Mouse (Mus musculus): Measurements from ENCODE around the gene Loxl3.

Loxl3 gene

GRCm38 (mm10) chr6:83017190-83017589 is 16.8 kb upstream of the Loxl3 start:
- no peak for DNase-seq (ENCODE audit: low read depth, low spot score)

- DNase-seq (ENCODE audit: low read depth, low spot score): no peak
These were observed 14.9 kb upstream of the Loxl3 start for GRCm38 (mm10) chr6:83019044-83019443.

DNA sequence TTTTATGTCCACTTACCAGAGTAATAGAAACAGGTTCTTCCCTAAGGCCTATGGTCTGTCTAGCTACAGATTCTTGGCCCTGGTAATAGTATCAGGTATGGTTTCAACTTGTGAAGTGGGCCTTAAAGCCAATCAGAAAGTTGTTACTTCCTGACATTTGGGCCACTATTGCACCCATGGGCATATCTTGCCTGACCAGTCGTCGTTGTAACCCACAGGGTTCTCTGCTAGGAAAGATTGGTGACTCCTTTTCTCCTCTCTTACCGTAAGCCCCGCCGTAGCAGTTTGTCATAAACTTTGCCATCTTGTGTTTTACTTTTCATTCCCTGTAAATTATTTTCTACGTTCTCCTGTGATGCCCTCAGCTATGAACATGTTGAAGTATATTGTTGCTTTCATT is 13.9 kb upstream of the Loxl3 start:
- DNase-seq (ENCODE audit: low read depth, low spot score): no peak

DNA sequence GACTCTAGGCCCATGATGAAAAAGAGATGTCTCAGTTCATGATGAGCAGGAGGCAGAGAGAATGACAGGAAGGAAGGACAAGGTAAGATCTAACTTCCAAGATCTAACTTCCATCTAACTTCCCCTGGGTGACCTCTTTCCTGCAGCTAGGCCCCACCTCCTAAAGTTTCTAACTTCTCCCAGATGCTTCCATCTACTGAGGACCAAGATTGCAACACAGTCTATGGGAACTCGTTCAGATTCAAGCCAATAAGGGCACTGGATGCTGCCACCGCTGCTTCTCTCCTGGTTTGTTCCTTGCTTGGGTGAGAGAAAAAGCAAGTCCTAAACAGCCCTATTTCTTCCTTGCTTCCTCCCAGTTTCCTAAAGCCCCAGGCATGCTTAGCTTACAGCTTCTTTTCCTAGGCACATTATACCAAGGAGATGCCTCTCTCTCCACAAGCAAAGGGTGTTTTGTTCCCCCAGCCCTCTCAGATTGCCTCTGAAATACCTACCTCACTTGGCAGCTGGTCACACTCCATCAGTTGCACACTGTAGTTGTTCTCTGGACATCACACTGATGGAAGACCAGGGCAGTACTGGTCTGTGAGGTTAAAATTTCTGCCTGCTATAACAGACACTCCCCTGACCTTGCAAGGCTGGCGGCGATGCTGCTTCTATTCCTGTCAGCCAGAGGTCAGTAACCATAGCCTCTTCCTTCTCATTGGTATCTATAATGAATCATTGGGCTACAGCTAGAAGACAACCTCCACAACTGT is 13.0 kb upstream of the Loxl3 start:
- no peak for DNase-seq (ENCODE audit: low read depth, low spot score)

- DNase-seq (ENCODE audit: low read depth, low spot score): no peak
These were observed 11.0 kb upstream of the Loxl3 start for GRCm38 (mm10) chr6:83023008-83023407.

DNA sequence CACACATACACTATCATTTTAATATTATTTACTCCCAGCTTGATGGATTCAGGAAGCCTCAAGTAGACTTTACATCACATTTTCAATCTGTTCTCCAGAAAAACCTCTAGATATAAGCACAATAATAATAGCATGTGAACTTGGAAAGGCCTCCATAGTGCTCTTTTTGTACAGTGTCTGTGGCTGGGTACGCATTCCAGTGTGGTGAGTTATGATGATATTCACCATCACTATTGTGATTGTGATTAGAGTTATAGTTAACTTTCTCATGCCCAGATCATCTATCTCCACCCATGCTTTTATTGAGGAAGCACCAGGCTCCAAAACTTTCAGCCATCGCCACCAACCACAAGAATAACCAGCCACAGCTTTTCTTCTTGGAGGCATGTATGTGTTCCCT is 10.2 kb upstream of the Loxl3 start:
- DNase-seq (ENCODE audit: low read depth, low spot score): no peak

- DNase-seq (ENCODE audit: low read depth, low spot score): no peak
These were observed 9.6 kb upstream of the Loxl3 start for GRCm38 (mm10) chr6:83024421-83024820.

GRCm38 (mm10) chr6:83025221-83025620 is 8.8 kb upstream of the Loxl3 start:
- no peak for DNase-seq (ENCODE audit: low read depth, low spot score)

- DNase-seq (ENCODE audit: low read depth, low spot score): no peak
These were observed 6.7 kb upstream of the Loxl3 start for GRCm38 (mm10) chr6:83027293-83027692.

GRCm38 (mm10) chr6:83027706-83028105 is 6.3 kb upstream of the Loxl3 start:
- DNase-seq (ENCODE audit: low read depth, low spot score): no peak

DNA sequence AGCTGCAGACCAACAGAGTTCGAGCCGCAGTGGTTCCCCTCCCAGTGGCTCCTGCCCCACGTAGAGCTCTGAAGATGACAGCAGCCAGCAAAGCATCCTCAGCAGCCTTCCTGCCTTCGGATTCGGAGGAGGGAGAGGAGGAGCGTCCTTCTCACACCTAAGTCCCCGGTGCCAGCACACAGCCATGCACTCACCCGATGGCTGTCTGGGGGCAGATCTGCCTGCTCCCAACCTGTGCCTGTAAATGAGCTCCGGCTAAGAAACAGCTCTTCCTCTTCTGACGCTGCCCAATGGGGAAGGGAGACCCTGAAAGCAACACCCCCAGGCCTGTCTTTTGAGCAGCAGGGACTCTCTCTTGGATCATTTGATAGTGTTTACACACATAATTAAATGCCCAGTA is 4.2 kb upstream of the Loxl3 start:
- DNase-seq (ENCODE audit: low read depth, low spot score): no peak

- DNase-seq (ENCODE audit: low read depth, low spot score): no peak
These were observed 2.9 kb upstream of the Loxl3 start for GRCm38 (mm10) chr6:83031111-83031510.

GRCm38 (mm10) chr6:83031921-83032590 is 1.9 kb upstream of the Loxl3 start:
- DNase-seq (ENCODE audit: low read depth, low spot score): no peak

GRCm38 (mm10) chr6:83032769-83033191 is 1.2 kb upstream of the Loxl3 start:
- DNase-seq (ENCODE audit: low read depth, low spot score): no peak

DNA sequence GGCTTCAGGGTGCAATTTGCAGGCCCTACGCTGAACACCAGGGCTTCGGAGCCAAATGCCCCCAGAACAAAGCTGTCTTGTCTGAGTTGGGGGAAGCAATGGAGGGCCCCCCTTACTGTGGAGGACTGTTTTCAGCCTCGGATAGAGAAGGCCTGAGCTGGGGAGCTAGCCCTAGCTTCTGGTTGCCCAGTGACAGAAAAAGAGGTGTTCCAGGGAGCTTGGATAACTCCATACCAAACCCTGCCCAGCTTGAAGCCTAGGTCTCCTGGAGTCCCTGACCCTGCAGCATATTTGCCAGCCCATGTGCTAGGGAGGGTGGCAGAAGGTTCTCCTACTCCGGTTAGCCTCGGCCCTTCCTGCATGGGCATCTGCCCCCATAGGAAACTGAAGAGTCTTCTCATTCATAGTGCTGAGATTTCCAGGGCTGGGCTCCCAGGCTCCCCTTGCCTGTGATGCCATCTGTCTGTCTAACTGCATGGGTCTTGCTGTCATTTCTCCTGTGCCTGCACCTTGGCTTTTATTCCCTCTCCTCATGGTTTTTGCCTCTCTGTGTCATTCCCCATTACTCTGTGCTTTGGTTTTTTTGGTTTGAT is 586 bp downstream of the Loxl3 start:
- DNase-seq (ENCODE audit: low read depth, low spot score): no peak

GRCm38 (mm10) chr6:83037188-83037587 is 3.2 kb downstream of the Loxl3 start:
- no peak for DNase-seq (ENCODE audit: low read depth, low spot score)

DNA sequence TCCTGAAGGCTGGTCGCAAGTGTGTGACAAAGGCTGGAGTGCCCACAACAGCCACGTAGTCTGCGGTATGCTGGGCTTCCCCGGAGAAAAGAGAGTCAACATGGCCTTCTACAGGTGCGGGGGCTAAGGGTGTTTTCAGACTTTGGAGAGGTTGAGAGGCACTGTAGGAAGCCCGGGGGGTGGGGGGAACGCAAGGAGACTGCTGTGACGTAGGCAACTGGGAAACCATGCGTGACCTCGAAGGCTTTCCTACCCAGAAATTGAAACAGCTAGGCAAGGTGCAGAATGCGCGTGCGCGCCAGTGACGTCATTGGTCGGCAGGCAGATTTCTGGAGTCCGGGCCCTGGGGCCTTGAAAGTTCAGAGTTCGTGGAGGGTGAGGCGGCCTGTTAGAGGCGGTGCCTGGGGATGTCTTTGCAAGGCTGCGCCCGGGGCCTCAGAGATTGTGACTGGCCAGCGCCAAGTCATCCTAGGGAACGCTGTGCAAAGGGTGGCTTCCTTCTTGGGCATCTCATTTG is 4.6 kb downstream of the Loxl3 start:
- peak; percentile 68 for DNase-seq (ENCODE audit: low read depth, low spot score)

GRCm38 (mm10) chr6:83040601-83041000 is 6.6 kb downstream of the Loxl3 start:
- no peak for DNase-seq (ENCODE audit: low read depth, low spot score)

- DNase-seq (ENCODE audit: low read depth, low spot score): no peak
These were observed 9.6 kb downstream of the Loxl3 start for GRCm38 (mm10) chr6:83043561-83043960.

DNA sequence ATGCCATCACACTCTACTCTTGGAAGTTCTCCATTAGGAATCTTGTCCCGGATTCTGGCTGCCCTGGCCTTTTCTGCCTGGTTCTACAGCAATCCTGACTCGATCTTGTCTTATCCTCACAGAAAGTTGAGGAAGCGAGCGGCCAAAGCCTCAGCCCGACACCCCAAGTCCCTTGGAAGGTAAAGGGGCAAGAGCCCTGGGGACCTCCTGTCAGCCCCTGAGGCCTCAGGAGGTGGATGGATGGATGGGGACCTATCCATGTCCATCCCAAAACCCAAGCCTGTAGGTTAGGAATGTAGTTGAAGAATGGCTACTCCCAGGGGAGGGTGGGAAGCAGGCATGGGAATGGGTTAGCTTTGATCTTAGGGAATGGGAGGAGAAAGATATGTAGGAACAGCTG is 10.0 kb downstream of the Loxl3 start:
- no peak for DNase-seq (ENCODE audit: low read depth, low spot score)

- no peak for DNase-seq (ENCODE audit: low read depth, low spot score)
These were observed 10.8 kb downstream of the Loxl3 start for GRCm38 (mm10) chr6:83044742-83045141.

GRCm38 (mm10) chr6:83049367-83049766 is 15.4 kb downstream of the Loxl3 start:
- DNase-seq (ENCODE audit: low read depth, low spot score): no peak

Measured in retina, postnatal 7 days (tissue).